Mouse (Mus musculus): ENCODE results near the gene Olfr549. TPM values are rescaled to one million over a fixed set of nuclear protein-coding genes. Genes with fewer than 3 reads are reported as not detected.

The Olfr549 gene
- polyA plus RNA-seq (2016; fragmentation: Nextera tagmentation; extraction: Ambion mirVana): not detected in 2 replicates

DNA sequence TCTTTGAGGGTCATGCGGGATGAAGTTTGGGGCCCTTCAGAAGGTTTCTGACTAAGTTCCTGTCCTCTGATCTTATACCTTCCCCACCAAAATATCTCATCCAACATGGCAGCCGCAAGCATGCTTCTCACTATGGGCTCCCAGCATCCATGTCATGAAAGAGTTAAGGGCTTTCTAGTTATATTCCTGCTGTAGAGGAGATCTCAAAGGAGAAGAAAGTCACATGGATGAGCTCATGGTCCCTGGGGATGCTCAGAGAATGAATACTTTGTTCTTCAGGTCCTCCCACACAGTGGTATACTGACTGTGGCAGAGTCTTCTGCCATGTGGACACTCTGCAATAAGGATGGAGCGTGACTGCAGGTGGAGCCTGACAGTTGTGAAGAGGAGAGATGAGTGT is at the start of gene Olfr549:
Gene Olfr549, plus strand, starts transcription at position 301 of the 400 bp plus-strand sequence.
- H3K4me2 ChIP-seq: no peak within 1 kb of the TSS
- H3K9me3 ChIP-seq (replicated peaks): no peaks in the 10 kb centered on the region
- H3K4me3 ChIP-seq: no peak within 1 kb of the TSS
- no peaks in the 10 kb centered on the region for H3K4me1 ChIP-seq (replicated peaks)
- no peaks in the 10 kb centered on the region for H3K36me3 ChIP-seq
- 78% methylated on average over 3 of the region's 3 CpGs for WGBS
- no peaks in the 10 kb centered on the region for H3K27me3 ChIP-seq (replicated peaks)
- H3K9ac ChIP-seq: no peak within 1 kb of the TSS
- no peak within 1 kb of the TSS for H3K27ac ChIP-seq (ENCODE audit: poor library complexity, severe bottlenecking)
- ATAC-seq (ENCODE audit: insufficient number of reproducible peaks, low FRiP score): no peak

DNA sequence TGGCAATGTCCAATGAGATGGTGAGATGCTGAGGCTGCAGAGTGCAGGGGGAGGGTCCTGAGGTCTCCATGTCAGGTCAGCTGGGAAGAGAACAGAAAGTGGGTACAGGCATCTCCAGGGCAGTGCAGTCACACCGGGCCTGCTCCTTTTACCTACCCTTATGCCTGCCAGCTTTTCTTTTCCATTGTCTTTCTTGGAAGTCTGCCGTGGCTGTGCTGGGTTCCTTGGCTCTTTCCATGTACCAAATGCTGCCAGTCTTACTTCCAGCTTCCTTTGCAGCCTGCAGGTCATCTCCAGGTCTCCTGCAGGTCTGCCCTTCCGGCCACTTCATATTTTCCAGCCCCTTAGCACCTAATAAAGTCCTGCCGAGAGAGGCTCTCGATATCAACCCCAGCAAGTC is 47.7 kb upstream of the Olfr549 start:
- ATAC-seq (ENCODE audit: insufficient number of reproducible peaks, low FRiP score): no peak
- no peak overlapping the region for H3K27ac ChIP-seq (ENCODE audit: poor library complexity, severe bottlenecking)
- no peaks in the 10 kb centered on the region for H3K36me3 ChIP-seq
- H3K27me3 ChIP-seq (replicated peaks): 0 out of 2 replicates have a peak, but pooled peaks cover 5% of the 10 kb centered on the region
- no peak overlapping the region for H3K4me2 ChIP-seq
- H3K9me3 ChIP-seq (replicated peaks): no peaks in the 10 kb centered on the region
- H3K4me1 ChIP-seq (replicated peaks): no peaks in the 10 kb centered on the region
- no peak overlapping the region for H3K4me3 ChIP-seq
- 59% methylated on average over 5 of the region's 5 CpGs for WGBS
- H3K9ac ChIP-seq: no peak overlapping the region

GRCm38 (mm10) chr7:102506848-102507247 is 42.8 kb upstream of the Olfr549 start:
- Histone ChIP-seq H3K9ac (no peak overlapping the region), H3K4me1 (replicated peaks) (no peaks in the 10 kb centered on the region), H3K27ac (ENCODE audit: poor library complexity, severe bottlenecking) (no peak overlapping the region), H3K9me3 (replicated peaks) (no peaks in the 10 kb centered on the region), H3K36me3 (no peaks in the 10 kb centered on the region), H3K27me3 (replicated peaks) (peaks cover 11% of the 10 kb centered on the region), H3K4me3 (no peak overlapping the region), H3K4me2 (no peak overlapping the region)
- WGBS: 39% methylated on average over 3 of the region's 3 CpGs
- peak; percentile 43; the same call in 1 of the 2 replicates for ATAC-seq (ENCODE audit: insufficient number of reproducible peaks, low FRiP score)

DNA sequence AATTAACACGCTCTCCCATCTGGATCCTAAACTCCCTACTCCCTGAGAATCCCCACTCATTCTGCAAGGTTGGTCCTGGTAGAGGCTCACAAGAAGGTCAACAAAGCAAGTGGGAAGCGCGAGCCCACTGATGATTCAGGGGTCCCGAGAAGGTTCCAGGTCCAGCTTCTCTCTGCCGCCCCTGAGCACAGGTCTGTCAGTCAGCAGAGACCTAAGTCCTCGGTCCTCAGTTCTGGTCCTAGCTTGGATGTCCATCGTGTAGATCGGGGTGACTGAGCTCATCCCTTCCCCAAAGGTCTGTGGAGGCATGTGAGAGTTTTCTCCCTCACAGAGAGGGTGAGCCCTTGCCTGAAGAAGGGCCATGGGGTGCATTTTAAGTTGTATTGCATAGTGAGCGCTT is 41.6 kb upstream of the Olfr549 start:
- Histone ChIP-seq H3K9me3 (replicated peaks) (no peaks in the 10 kb centered on the region), H3K4me2 (no peak overlapping the region), H3K4me1 (replicated peaks) (no peaks in the 10 kb centered on the region), H3K9ac (no peak overlapping the region), H3K27ac (ENCODE audit: poor library complexity, severe bottlenecking) (no peak overlapping the region), H3K36me3 (no peaks in the 10 kb centered on the region), H3K27me3 (replicated peaks) (peaks cover 12% of the 10 kb centered on the region), H3K4me3 (no peak overlapping the region)
- no peak for ATAC-seq (ENCODE audit: insufficient number of reproducible peaks, low FRiP score)
- WGBS: 85% methylated on average over 9 of the region's 9 CpGs

DNA sequence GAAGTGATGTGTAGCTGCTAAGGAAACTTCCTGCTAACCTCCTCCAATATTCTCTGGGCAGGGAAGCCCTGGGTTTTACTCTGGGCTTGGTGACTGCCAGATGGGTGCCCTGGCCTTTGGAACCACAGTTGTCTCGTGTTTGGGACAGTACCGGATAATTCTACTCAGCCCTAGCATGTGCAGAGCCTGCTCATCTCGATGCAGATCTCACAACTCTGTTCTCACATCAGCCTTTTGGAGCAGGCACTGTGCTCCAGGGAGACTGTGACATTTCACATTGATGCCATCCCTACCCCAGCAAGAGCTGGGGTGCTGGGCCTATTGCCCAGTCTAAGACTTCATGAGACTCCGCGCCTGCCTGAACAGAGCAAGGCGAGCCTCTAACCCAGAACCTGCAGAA is 41.0 kb upstream of the Olfr549 start:
- no peaks in the 10 kb centered on the region for H3K36me3 ChIP-seq
- no peak overlapping the region for H3K27ac ChIP-seq (ENCODE audit: poor library complexity, severe bottlenecking)
- H3K4me1 ChIP-seq (replicated peaks): no peaks in the 10 kb centered on the region
- ATAC-seq (ENCODE audit: insufficient number of reproducible peaks, low FRiP score): no peak
- H3K4me3 ChIP-seq: no peak overlapping the region
- H3K9me3 ChIP-seq (replicated peaks): no peaks in the 10 kb centered on the region
- no peak overlapping the region for H3K4me2 ChIP-seq
- peaks cover 12% of the 10 kb centered on the region for H3K27me3 ChIP-seq (replicated peaks)
- no peak overlapping the region for H3K9ac ChIP-seq
- WGBS: 82% methylated on average over 6 of the region's 6 CpGs

DNA sequence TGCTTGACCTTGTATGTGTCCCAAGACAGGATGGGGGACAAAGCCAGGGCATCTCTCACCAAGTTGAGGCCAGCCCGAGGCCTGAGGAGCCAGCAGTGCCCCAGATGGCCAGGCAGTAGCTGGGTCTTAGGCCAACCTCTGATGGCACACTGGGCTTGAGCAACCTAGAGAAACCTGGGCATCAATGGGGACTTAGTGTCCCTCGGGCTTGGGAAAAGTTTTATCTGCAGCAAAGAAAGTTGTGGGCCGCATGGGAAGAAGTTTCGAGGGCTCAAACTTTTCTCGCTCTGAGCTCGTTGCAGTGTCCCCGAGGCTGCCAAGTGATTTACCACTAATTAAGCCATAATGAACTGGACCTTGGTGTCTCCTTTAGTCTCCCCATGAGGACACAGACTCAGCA is 39.9 kb upstream of the Olfr549 start:
- H3K9ac ChIP-seq: no peak overlapping the region
- no peak overlapping the region for H3K4me2 ChIP-seq
- WGBS: 83% methylated on average over 7 of the region's 7 CpGs
- no peaks in the 10 kb centered on the region for H3K4me1 ChIP-seq (replicated peaks)
- no peak overlapping the region for H3K4me3 ChIP-seq
- ATAC-seq (ENCODE audit: insufficient number of reproducible peaks, low FRiP score): no peak
- H3K36me3 ChIP-seq: no peaks in the 10 kb centered on the region
- H3K27ac ChIP-seq (ENCODE audit: poor library complexity, severe bottlenecking): no peak overlapping the region
- no peaks in the 10 kb centered on the region for H3K9me3 ChIP-seq (replicated peaks)
- peaks cover 21% of the 10 kb centered on the region for H3K27me3 ChIP-seq (replicated peaks)

GRCm38 (mm10) chr7:102511927-102512326 is 37.7 kb upstream of the Olfr549 start:
- Histone ChIP-seq H3K9ac (no peak overlapping the region), H3K27me3 (replicated peaks) (peaks cover 41% of the 10 kb centered on the region), H3K27ac (ENCODE audit: poor library complexity, severe bottlenecking) (no peak overlapping the region), H3K4me2 (no peak overlapping the region), H3K4me1 (replicated peaks) (peaks cover 2% of the 10 kb centered on the region; the same call in 1 of the 2 replicates), H3K4me3 (no peak overlapping the region), H3K36me3 (no peaks in the 10 kb centered on the region), H3K9me3 (replicated peaks) (no peaks in the 10 kb centered on the region)
- no peak for ATAC-seq (ENCODE audit: insufficient number of reproducible peaks, low FRiP score)
- 86% methylated on average over 10 of the region's 10 CpGs for WGBS

- Histone ChIP-seq H3K27ac (ENCODE audit: poor library complexity, severe bottlenecking) (no peak overlapping the region), H3K4me1 (replicated peaks) (peaks cover 2% of the 10 kb centered on the region; the same call in 1 of the 2 replicates), H3K9ac (peak overlapping the region; percentile 81), H3K27me3 (replicated peaks) (peaks cover 41% of the 10 kb centered on the region), H3K4me2 (peak overlapping the region; percentile 94), H3K36me3 (no peaks in the 10 kb centered on the region), H3K4me3 (peak overlapping the region; percentile 58), H3K9me3 (replicated peaks) (no peaks in the 10 kb centered on the region)
- WGBS: under 1% methylated on average over 54 of the region's 54 CpGs
- ATAC-seq (ENCODE audit: insufficient number of reproducible peaks, low FRiP score): peak; percentile 87
Observed at GRCm38 (mm10) chr7:102512814-102513435, 36.7 kb upstream of the Olfr549 start.

- H3K4me2 ChIP-seq: no peak overlapping the region
- WGBS: 34% methylated on average over 4 of the region's 4 CpGs
Observed at GRCm38 (mm10) chr7:102514144-102514543, 35.5 kb upstream of the Olfr549 start.

DNA sequence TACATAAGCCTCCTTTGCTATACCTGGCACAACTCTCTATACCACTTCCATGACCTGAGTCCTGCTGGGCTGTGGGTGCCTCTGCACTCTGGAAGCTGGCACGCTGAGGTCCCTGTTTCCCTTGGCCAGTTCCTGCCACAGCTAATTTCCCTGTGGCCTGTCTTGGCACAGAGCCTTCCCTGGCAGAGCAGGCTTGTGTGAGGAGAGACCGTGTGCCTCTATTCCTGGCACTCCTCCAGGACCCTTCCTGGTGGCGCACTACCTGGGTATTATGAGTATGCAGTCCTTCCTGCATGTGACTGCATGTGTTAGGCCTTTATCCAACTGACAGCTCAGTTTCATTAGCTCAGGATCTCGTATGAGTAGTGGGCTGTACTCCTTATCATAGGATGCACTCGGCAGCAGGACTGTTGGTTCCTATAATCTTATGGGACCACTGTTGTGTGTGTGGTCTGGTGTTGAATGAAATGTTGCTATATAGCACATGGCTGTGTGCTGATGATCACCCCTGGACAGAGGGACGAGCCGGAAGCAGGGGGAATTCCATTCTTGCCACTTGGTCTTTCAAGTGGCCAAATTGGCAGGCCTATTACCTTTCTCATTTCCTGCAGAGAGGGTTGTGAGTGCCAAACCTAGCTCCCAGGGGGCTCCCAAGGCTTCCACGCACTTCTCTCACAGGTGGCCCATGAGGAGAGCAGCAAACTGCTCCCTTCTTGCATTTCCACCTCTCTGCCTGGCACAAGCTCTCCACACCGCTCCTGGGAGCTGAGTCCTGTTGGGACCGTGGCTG is 33.2 kb upstream of the Olfr549 start:
- 66% methylated on average over 10 of the region's 10 CpGs for WGBS
- no peak for ATAC-seq (ENCODE audit: insufficient number of reproducible peaks, low FRiP score)
- no peak overlapping the region for H3K9ac ChIP-seq

More at GRCm38 (mm10) chr7:102514144-102514543, 35.5 kb upstream of the Olfr549 start:
- H3K27me3 ChIP-seq (replicated peaks): peaks cover 41% of the 10 kb centered on the region
- no peaks in the 10 kb centered on the region for H3K36me3 ChIP-seq
- no peaks in the 10 kb centered on the region for H3K9me3 ChIP-seq (replicated peaks)
- H3K9ac ChIP-seq: no peak overlapping the region
- peaks cover 2% of the 10 kb centered on the region; the same call in 1 of the 2 replicates for H3K4me1 ChIP-seq (replicated peaks)
- no peak overlapping the region for H3K27ac ChIP-seq (ENCODE audit: poor library complexity, severe bottlenecking)
- ATAC-seq (ENCODE audit: insufficient number of reproducible peaks, low FRiP score): no peak
- no peak overlapping the region for H3K4me3 ChIP-seq

GRCm38 (mm10) chr7:102517051-102517335 is 32.7 kb upstream of the Olfr549 start:
- 67% methylated on average over 2 of the region's 2 CpGs for WGBS
- no peaks in the 10 kb centered on the region for H3K9me3 ChIP-seq (replicated peaks)
- H3K27ac ChIP-seq (ENCODE audit: poor library complexity, severe bottlenecking): no peak overlapping the region
- no peak overlapping the region for H3K4me2 ChIP-seq
- ATAC-seq (ENCODE audit: insufficient number of reproducible peaks, low FRiP score): no peak
- peaks cover 2% of the 10 kb centered on the region; the same call in 1 of the 2 replicates for H3K4me1 ChIP-seq (replicated peaks)
- no peak overlapping the region for H3K4me3 ChIP-seq
- no peak overlapping the region for H3K9ac ChIP-seq
- H3K27me3 ChIP-seq (replicated peaks): peaks cover 35% of the 10 kb centered on the region; the same call in 1 of the 2 replicates
- H3K36me3 ChIP-seq: no peaks in the 10 kb centered on the region

More for the DNA sequence above, 33.2 kb upstream of the Olfr549 start:
- H3K36me3 ChIP-seq: no peaks in the 10 kb centered on the region
- H3K4me2 ChIP-seq: no peak overlapping the region
- H3K9me3 ChIP-seq (replicated peaks): no peaks in the 10 kb centered on the region
- H3K27me3 ChIP-seq (replicated peaks): peaks cover 40% of the 10 kb centered on the region
- H3K4me1 ChIP-seq (replicated peaks): peaks cover 2% of the 10 kb centered on the region; the same call in 1 of the 2 replicates
- H3K27ac ChIP-seq (ENCODE audit: poor library complexity, severe bottlenecking): no peak overlapping the region
- no peak overlapping the region for H3K4me3 ChIP-seq
